Mouse (Mus musculus): ENCODE data around the gene Sit1.

DNA sequence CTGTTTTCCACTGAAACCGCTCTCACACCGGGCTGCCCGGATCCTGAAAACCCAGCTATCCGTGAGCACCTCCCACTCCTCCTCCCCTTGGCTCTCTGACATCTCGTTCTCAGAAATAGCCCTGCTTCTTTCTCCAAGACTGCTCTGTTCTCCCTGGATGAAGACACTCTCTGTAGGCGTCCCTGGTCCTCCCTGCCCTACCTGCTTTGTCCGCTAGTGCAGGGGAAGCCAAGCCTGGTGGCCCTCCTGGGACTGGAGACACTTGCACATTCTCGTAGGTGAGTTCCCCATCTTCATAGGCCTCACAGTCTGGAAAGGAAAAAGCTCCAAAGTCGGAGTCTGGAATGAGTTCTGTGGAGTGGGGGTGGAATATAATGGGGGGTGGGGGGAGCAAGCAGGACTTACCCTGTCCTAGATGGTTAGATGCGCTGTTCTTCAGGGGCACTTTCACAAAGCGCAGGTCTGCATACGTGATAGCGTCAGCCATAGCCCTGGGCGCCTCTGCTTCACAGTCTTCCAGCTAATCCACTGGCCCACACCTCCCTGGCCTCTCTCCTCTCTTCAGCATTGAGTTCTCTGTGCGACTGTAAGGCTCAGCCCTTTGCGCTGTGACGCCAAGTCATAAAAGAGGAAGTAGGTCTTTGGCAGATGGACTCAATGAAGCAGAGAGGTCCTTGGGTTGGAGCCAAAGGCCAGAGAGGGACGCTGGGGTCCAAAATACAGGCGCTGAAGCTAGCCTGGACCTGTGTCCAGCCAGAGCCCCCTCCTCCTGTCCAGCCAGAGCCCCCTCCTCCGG, 29.3 kb downstream of the Sit1 start, which contains the start of gene Cd72:
- TF ChIP-seq HCFC1 (IDR thresholded peaks at IDR 0.05; ENCODE audit: borderline replicate concordance, insufficient read depth, low read length) (no peak), MAFK (IDR thresholded peaks at IDR 0.05; ENCODE audit: insufficient read depth, low read depth, low read length) (no peak)

Data from ES-E14 (cell line).